Mouse (Mus musculus) lung, postnatal 0 days (tissue): Measurements from ENCODE around the gene Skint6. TPM values are rescaled to one million over a fixed set of nuclear protein-coding genes. Genes with fewer than 3 reads are reported as not detected.

ENCODE experiments used
- ATAC-seq: fragments of 200-750 bp; cut with Nextera tagmentation; 2 replicates; pipeline ENCODE4 v1.8.0; 2017; ENCODE audit warnings: moderate library complexity
- DNase-seq: peaks from one replicate; pipeline ENCODE4 v3.0.0-alpha.2; 2016; ENCODE audit warnings: low spot score
- H3K27ac ChIP-seq: fragments of 300-500 bp; sonication (generic); 2 replicates; pipeline ENCODE4 v1.5.1; 2014; ENCODE audit warnings: antibody characterized with exemption, mild to moderate bottlenecking, low read length, mixed read lengths
- H3K27me3 ChIP-seq: fragments of 300-500 bp; sonication (generic); replicated peaks from 2 replicates; pipeline ENCODE4 v1.6.1; 2014; ENCODE audit warnings: low read length, mixed read lengths; ENCODE audit not compliant: insufficient read depth
- H3K36me3 ChIP-seq: fragments of 300-500 bp; sonication (generic); 2 replicates; pipeline ENCODE4 v1.6.1; 2014; ENCODE audit warnings: low read length, mixed read lengths; ENCODE audit not compliant: insufficient read depth
- H3K4me1 ChIP-seq: fragments of 300-500 bp; sonication (generic); 2 replicates; pipeline ENCODE4 v1.6.1; 2014; ENCODE audit warnings: antibody characterized with exemption, low read depth, low read length, mixed read lengths; ENCODE audit not compliant: insufficient read depth
- H3K4me2 ChIP-seq: fragments of 300-500 bp; sonication (generic); replicated peaks from 2 replicates; pipeline ENCODE4 v1.6.1; 2014; ENCODE audit warnings: low read depth, mild to moderate bottlenecking, low read length, moderate library complexity, mixed read lengths
- H3K4me3 ChIP-seq: fragments of 300-500 bp; sonication (generic); 2 replicates; pipeline ENCODE4 v1.5.1; 2014; ENCODE audit warnings: low read depth, low read length
- H3K9ac ChIP-seq: fragments of 300-500 bp; sonication (generic); replicated peaks from 2 replicates; pipeline ENCODE4 v1.6.1; 2014; ENCODE audit warnings: low read depth, mild to moderate bottlenecking
- H3K9me3 ChIP-seq: fragments of 300-500 bp; sonication (generic); 2 replicates; pipeline ENCODE4 v1.6.1; 2016; ENCODE audit warnings: low read length, mixed read lengths
- CTCF ChIP-seq: IDR thresholded peaks from 2 replicates; pipeline ENCODE4 v1.5.1; 2016; ENCODE audit warnings: antibody characterized with exemption, mild to moderate bottlenecking
- EP300 ChIP-seq: IDR thresholded peaks from 2 replicates; pipeline ENCODE4 v1.6.1; 2016; ENCODE audit warnings: antibody characterized with exemption, mild to moderate bottlenecking, control low read depth
- WGBS: fragments of 180-500 bp; shearing (Covaris S2); extraction: QIAGEN DNeasy Blood & Tissue Kit; methylation state at CpG from one replicate; pipeline ENCODE4 v1.1.7; 2014; 5-methylcytosine and 5-hydroxymethylcytosine counted together
- polyA plus RNA-seq: library from polyadenylated mRNA; unstranded; fragments of >200 nt; fragmentation: Nextera tagmentation; extraction: Ambion mirVana; gene quantifications from 2 replicates; pipeline ENCODE4 v1.2.1, GENCODE M21; 2015

Gene Skint6
- polyA plus RNA-seq, 1 experiment from 2014 or later, result not detected

GRCm38 (mm10) chr4:112790646-112791045, 496.1 kb downstream of the Skint6 start:
- no peak overlapping the region for H3K27ac ChIP-seq
- DNase-seq, result no peak
- H3K4me1 ChIP-seq, result no peaks in the 10 kb centered on the region

GRCm38 (mm10) chr4:112774766-112775165, 512.0 kb downstream of the Skint6 start, which contains the start of gene Skint10:
TSS of gene Skint10 (minus strand) at chr4:112774866.
- Histone ChIP-seq H3K36me3 (no peaks in the 10 kb centered on the region), H3K27me3 (no peaks in the 10 kb centered on the region), H3K4me2 (no peak within 1 kb of the TSS), H3K4me1 (no peaks in the 10 kb centered on the region), H3K9ac (no peak within 1 kb of the TSS), H3K4me3 (no peak within 1 kb of the TSS), H3K27ac (no peak within 1 kb of the TSS), H3K9me3 (no peaks in the 10 kb centered on the region)
- 69% methylated on average over 1 of the region's 1 CpGs for WGBS
- ATAC-seq (no peak), DNase-seq (no peak)
- TF ChIP-seq CTCF, result no peak
- TF ChIP-seq EP300, result no peak

More at GRCm38 (mm10) chr4:112790646-112791045, 496.1 kb downstream of the Skint6 start:
- ATAC-seq, result no peak
- Histone ChIP-seq H3K36me3 (no peaks in the 10 kb centered on the region), H3K9ac (no peak overlapping the region), H3K4me2 (no peak overlapping the region), H3K9me3 (no peaks in the 10 kb centered on the region; the same call in 1 of the 2 replicates), H3K27me3 (no peaks in the 10 kb centered on the region), H3K4me3 (no peak overlapping the region)
- WGBS, result 0% methylated on average over 1 of the region's 1 CpGs
- TF ChIP-seq EP300 (no peak), CTCF (no peak)
